Mouse (Mus musculus) testis, postnatal 14 days (tissue): ENCODE measurements around the gene Cntnap1.
"Not testable (repeated sequence)": the region's sequence is repeated elsewhere in the genome, so short reads cannot be mapped to it uniquely, and the experiment has no call there.

Source experiments
- DNase-seq: peaks from one replicate; pipeline ENCODE4 v3.0.0; 2021; ENCODE audit warnings: low spot score

Gene Cntnap1

GRCm38 (mm10) chr11:101149178-101150105 lies 20.9 kb upstream of the Cntnap1 start:
- DNase-seq = no peak

GRCm38 (mm10) chr11:101151063-101151462 lies 19.3 kb upstream of the Cntnap1 start:
- DNase-seq = no peak

- no peak for DNase-seq
These were observed 17.5 kb upstream of the Cntnap1 start for GRCm38 (mm10) chr11:101152825-101153224.

- DNase-seq = no peak
These were observed 15.7 kb upstream of the Cntnap1 start for GRCm38 (mm10) chr11:101154648-101155047.

- no peak for DNase-seq
These were observed 15.2 kb upstream of the Cntnap1 start for GRCm38 (mm10) chr11:101155151-101155550.

- no peak for DNase-seq
These were observed 14.5 kb upstream of the Cntnap1 start, which contains the start of gene Tubg2 for GRCm38 (mm10) chr11:101155728-101156371. Gene Tubg2, plus strand, starts transcription at chr11:101155907.

GRCm38 (mm10) chr11:101160151-101160550 lies 10.2 kb upstream of the Cntnap1 start:
- DNase-seq = not testable (repeated sequence)

GRCm38 (mm10) chr11:101160981-101161505 lies 9.3 kb upstream of the Cntnap1 start:
- not testable (repeated sequence) for DNase-seq

GRCm38 (mm10) chr11:101161551-101161950 lies 8.8 kb upstream of the Cntnap1 start:
- DNase-seq = no peak

GRCm38 (mm10) chr11:101162301-101162700 lies 8.0 kb upstream of the Cntnap1 start:
- DNase-seq = no peak

- DNase-seq = peak; percentile 73
These were observed 7.6 kb upstream of the Cntnap1 start for GRCm38 (mm10) chr11:101162772-101163171.

- no peak for DNase-seq
These were observed 6.6 kb upstream of the Cntnap1 start for GRCm38 (mm10) chr11:101163476-101164350.

GRCm38 (mm10) chr11:101164351-101164665 lies 6.0 kb upstream of the Cntnap1 start:
- no peak for DNase-seq

GRCm38 (mm10) chr11:101164677-101165580 lies 5.4 kb upstream of the Cntnap1 start:
- no peak for DNase-seq

GRCm38 (mm10) chr11:101166357-101166756 lies 4.0 kb upstream of the Cntnap1 start:
- no peak for DNase-seq

- no peak for DNase-seq
These were observed 2.9 kb upstream of the Cntnap1 start for GRCm38 (mm10) chr11:101167211-101167962.

- DNase-seq = no peak
These were observed 2.4 kb upstream of the Cntnap1 start for GRCm38 (mm10) chr11:101167963-101168300.

- no peak for DNase-seq
These were observed 1.9 kb upstream of the Cntnap1 start for GRCm38 (mm10) chr11:101168301-101168980.

- no peak for DNase-seq
These were observed 819 bp upstream of the Cntnap1 start for GRCm38 (mm10) chr11:101169301-101170107.
